Mouse (Mus musculus): ENCODE measurements around the gene Spz1.

DNA sequence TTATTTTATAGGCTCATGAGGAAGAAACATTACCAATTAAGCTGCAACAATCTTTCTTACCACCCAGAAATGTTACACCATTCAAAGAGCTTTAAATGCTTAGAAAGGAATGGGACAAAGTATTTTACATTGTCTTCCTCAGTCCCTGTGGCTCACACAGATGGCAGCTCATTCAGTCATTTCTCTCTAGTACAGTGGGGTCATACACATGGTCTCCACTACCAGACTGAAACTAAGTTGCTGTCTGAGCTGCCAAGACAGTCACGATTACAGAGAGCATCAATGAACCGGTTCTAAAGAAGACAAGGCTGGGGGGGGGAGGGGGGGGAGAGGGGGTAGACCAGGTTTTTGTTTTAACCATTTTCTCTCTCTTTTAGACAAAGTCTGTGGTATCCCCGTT is 15.3 kb upstream of the Spz1 start:
- TF ChIP-seq POLR2A (IDR thresholded peaks at IDR 0.05; ENCODE audit: low read depth, low read length) (no peak), CTCF (IDR thresholded peaks at IDR 0.05; ENCODE audit: borderline replicate concordance, insufficient read depth, low read length) (no peak)

All from embryonic fibroblast, embryonic 13.5 days (primary cell).